Mouse (Mus musculus) right cerebral cortex, postnatal 10 days (tissue): ENCODE measurements at regions not wholly inside any gene's neighbourhood (a gene's known extent, or its start where the extent isn't known, plus 50 kb on each side); places are given as distances from the start of the nearest gene placed in this dataset.
A peak's percentile ranks its signal among the peaks of the same experiment; 100 is the strongest.

Experiments used
- DNase-seq, 2 experiments: peaks; one replicate each; pipeline ENCODE4 v3.0.0; 2021; ENCODE audit warnings: low spot score in 2 of 2

GRCm38 (mm10) chr3:149625497-149625896 lies 635.1 kb upstream of the Adgrl2 start:
- no peak for DNase-seq

GRCm38 (mm10) chr3:149625066-149625465 lies 634.7 kb upstream of the Adgrl2 start:
- no peak for DNase-seq

GRCm38 (mm10) chr3:149623851-149624532 lies 633.6 kb upstream of the Adgrl2 start:
- DNase-seq: no peak

- no peak for DNase-seq
Measured at GRCm38 (mm10) chr3:149603865-149604264, 613.5 kb upstream of the Adgrl2 start.

- no peak for DNase-seq
Measured at GRCm38 (mm10) chr3:149601276-149601675, 610.9 kb upstream of the Adgrl2 start.

GRCm38 (mm10) chr3:149594470-149594869 lies 604.1 kb upstream of the Adgrl2 start:
- peak in 1 of 2 experiments; percentile 30 for DNase-seq

- DNase-seq: no peak
Measured at GRCm38 (mm10) chr3:149585769-149586168, 595.4 kb upstream of the Adgrl2 start.

GRCm38 (mm10) chr3:149581141-149581540 lies 590.8 kb upstream of the Adgrl2 start:
- no peak for DNase-seq

- no peak for DNase-seq
Measured at GRCm38 (mm10) chr3:149575678-149576077, 585.3 kb upstream of the Adgrl2 start.

- DNase-seq: no peak
Measured at GRCm38 (mm10) chr3:149566853-149567252, 576.5 kb upstream of the Adgrl2 start.

- DNase-seq: no peak
Measured at GRCm38 (mm10) chr3:149550231-149550951, 560.0 kb upstream of the Adgrl2 start.

GRCm38 (mm10) chr3:149547045-149547444 lies 556.7 kb upstream of the Adgrl2 start:
- DNase-seq: no peak

GRCm38 (mm10) chr3:149546256-149546655 lies 555.9 kb upstream of the Adgrl2 start:
- DNase-seq: no peak

GRCm38 (mm10) chr3:149534183-149534582 lies 543.8 kb upstream of the Adgrl2 start:
- DNase-seq: no peak

- DNase-seq: no peak
Measured at GRCm38 (mm10) chr3:149530026-149530607, 539.8 kb upstream of the Adgrl2 start.

GRCm38 (mm10) chr3:149526509-149526908 lies 536.2 kb upstream of the Adgrl2 start:
- DNase-seq: no peak

GRCm38 (mm10) chr3:149519575-149519929 lies 529.2 kb upstream of the Adgrl2 start:
- no peak for DNase-seq

GRCm38 (mm10) chr3:149518928-149519574 lies 528.7 kb upstream of the Adgrl2 start:
- DNase-seq: peak in 1 of 2 experiments; percentile 27

- DNase-seq: no peak
Measured at GRCm38 (mm10) chr3:149517537-149517936, 527.2 kb upstream of the Adgrl2 start.

GRCm38 (mm10) chr3:149509178-149509577 lies 518.8 kb upstream of the Adgrl2 start:
- no peak for DNase-seq

- no peak for DNase-seq
Measured at GRCm38 (mm10) chr3:149508671-149509070, 518.3 kb upstream of the Adgrl2 start.

- no peak for DNase-seq
Measured at GRCm38 (mm10) chr3:149505692-149506091, 515.3 kb upstream of the Adgrl2 start.
